Mouse (Mus musculus) ES-Bruce4 (cell line): Measurements from ENCODE around the gene Dpf3.

ENCODE experiments used
- CTCF ChIP-seq: IDR thresholded peaks from one replicate; pipeline ENCODE4 v1.8.1; 2011; ENCODE audit warnings: low read depth, low read length
- EP300 ChIP-seq: IDR thresholded peaks from 2 replicates; pipeline ENCODE4 v1.6.1; 2011; ENCODE audit warnings: low read depth, low read length; ENCODE audit not compliant: insufficient read depth
- POLR2A ChIP-seq: IDR thresholded peaks from one replicate; pipeline ENCODE4 v1.8.1; 2011; ENCODE audit warnings: low read length; ENCODE audit not compliant: insufficient read depth

DNA sequence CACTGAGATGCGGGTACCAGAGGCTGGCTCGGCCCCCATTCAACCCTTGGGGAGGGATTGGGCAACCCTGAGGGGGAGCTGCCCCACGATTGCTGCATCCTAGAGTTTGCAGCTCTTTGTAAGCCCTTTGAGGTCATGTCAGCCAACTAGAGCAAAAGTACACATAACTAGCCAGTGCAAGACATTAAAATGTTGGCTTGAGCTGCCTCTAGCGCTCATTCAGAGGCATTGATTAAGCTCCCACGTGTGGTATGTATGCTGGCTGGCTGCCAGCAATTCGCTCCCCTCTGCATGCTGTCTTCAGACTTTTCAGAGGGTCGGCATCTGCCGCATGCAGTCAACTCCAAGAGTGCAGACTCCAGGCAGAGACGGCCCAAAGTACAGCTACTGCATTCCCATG is 48.5 kb upstream of the Dpf3 start:
- TF ChIP-seq CTCF (no peak), POLR2A (no peak), EP300 (no peak)
